In the genomic region with DNA sequence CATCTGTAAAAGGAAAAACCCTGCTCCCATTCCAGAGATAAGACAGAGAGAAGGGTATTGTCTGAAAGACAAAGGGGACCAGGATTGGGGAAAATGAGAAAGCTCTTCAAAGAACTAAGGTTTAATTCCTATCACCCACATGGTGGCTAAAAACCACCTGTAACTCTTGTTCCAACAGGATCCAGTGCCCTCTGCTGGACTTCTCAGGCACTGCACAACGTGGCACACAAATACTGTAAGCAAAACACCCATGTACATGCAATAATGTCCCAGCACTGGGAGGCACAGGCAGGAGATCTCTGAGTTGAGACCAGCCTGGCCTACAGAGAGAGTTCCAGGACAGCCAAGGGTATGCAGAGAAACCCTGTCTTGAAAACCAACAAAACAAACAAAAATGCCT, we compare ENCODE assay signal across 10 mouse cellular contexts. TPM values are rescaled to one million over a fixed set of nuclear protein-coding genes. Genes with fewer than 3 reads are reported as not detected.
DNase-seq lines count a peak whose midpoint lies in the region; ATAC-seq lines count a peak whose summit lies in the region.
"Had no signal": no experiment of that assay in that cellular context is flagged by ENCODE, and none has a peak within 500 bp of the region (broad histone marks: within the 10 kb centered on the region; RNA-seq: fewer than 3 reads in every experiment).

No protein-coding gene starts in this region.

- no peak overlapping the region for H3K4me2 ChIP-seq in midbrain, embryonic 11.5 days
- no peak overlapping the region for H3K4me2 ChIP-seq in midbrain, embryonic 16.5 days (ENCODE audit: low read length)
- H3K4me2 ChIP-seq: hindbrain, embryonic 15.5 days; neural tube, embryonic 12.5 days had no signal

- H3K4me3 ChIP-seq in midbrain, embryonic 11.5 days (ENCODE audit: low read depth, low read length) = no peak overlapping the region
- no peak overlapping the region for H3K4me3 ChIP-seq in midbrain, embryonic 16.5 days (ENCODE audit: low read depth, low read length)
- H3K4me3 ChIP-seq: hindbrain, embryonic 15.5 days; neural tube, embryonic 12.5 days had no signal

- peak; percentile 43 for DNase-seq in cerebellum, adult 11 months
- DNase-seq in midbrain, embryonic 11.5 days (ENCODE audit: low spot score, missing footprints) = peak; percentile 92
- DNase-seq in cerebellum, adult 9-10 months = peak; percentile 71
- DNase-seq in kidney, postnatal 36 days = peak; percentile 61 to 85
- peak; percentile 85 for DNase-seq in thymus, postnatal 4 days

- H3K36me3 ChIP-seq in midbrain, embryonic 11.5 days (ENCODE audit: control insufficient read depth, insufficient read depth, low read length) = peaks cover 31% of the 10 kb centered on the region; the same call in 1 of the 2 replicates
- H3K36me3 ChIP-seq in midbrain, embryonic 16.5 days (ENCODE audit: control insufficient read depth, insufficient read depth, low read length) = peaks cover 32% of the 10 kb centered on the region

- no peak overlapping the region for H3K27ac ChIP-seq in midbrain, embryonic 11.5 days (ENCODE audit: low read depth, low read length)
- H3K27ac ChIP-seq in midbrain, embryonic 16.5 days (ENCODE audit: low read length) = no peak overlapping the region
- H3K27ac ChIP-seq: hindbrain, embryonic 15.5 days; neural tube, embryonic 12.5 days had no signal

- H3K4me1 ChIP-seq in midbrain, embryonic 11.5 days (ENCODE audit: control insufficient read depth, insufficient read depth, low read length) = peaks cover 14% of the 10 kb centered on the region
- peaks cover 20% of the 10 kb centered on the region for H3K4me1 ChIP-seq in midbrain, embryonic 16.5 days (ENCODE audit: control insufficient read depth, insufficient read depth, low read length)

- H3K9ac ChIP-seq in midbrain, embryonic 11.5 days (ENCODE audit: low read length) = no peak overlapping the region
- H3K9ac ChIP-seq in midbrain, embryonic 16.5 days (ENCODE audit: low read depth, low read length) = no peak overlapping the region
- H3K9ac ChIP-seq: hindbrain, embryonic 15.5 days; neural tube, embryonic 12.5 days had no signal

- H3K27me3 ChIP-seq in midbrain, embryonic 11.5 days (ENCODE audit: control insufficient read depth, insufficient read depth, low read length) = no peaks in the 10 kb centered on the region
- H3K27me3 ChIP-seq in midbrain, embryonic 16.5 days (ENCODE audit: control insufficient read depth, insufficient read depth, low read depth, low read length) = no peaks in the 10 kb centered on the region
- H3K27me3 ChIP-seq: hindbrain, embryonic 15.5 days; neural tube, embryonic 12.5 days had no signal

- no peak for ATAC-seq in cerebellum, adult (ENCODE audit: insufficient number of reproducible peaks, low FRiP score, low TSS enrichment)
- ATAC-seq in midbrain, embryonic 11.5 days (ENCODE audit: low FRiP score) = no peak
- no peak for ATAC-seq in midbrain, embryonic 16.5 days
- ATAC-seq in monocyte, adult 5-6 weeks (replicated peaks; ENCODE audit: insufficient number of reproducible peaks, low FRiP score, low TSS enrichment, poor library complexity, severe bottlenecking) = 0 out of 2 replicates have a peak, but pooled peaks have one; percentile 24

- WGBS in midbrain, embryonic 11.5 days = 30% methylated on average over 1 of the region's 1 CpGs
- 38% methylated on average over 1 of the region's 1 CpGs for WGBS in midbrain, embryonic 16.5 days

- H3K9me3 ChIP-seq in midbrain, embryonic 11.5 days (ENCODE audit: control insufficient read depth, low read length) = no peaks in the 10 kb centered on the region
- no peaks in the 10 kb centered on the region for H3K9me3 ChIP-seq in midbrain, embryonic 16.5 days (replicated peaks; ENCODE audit: control insufficient read depth, low read length, poor library complexity, severe bottlenecking)
- H3K9me3 ChIP-seq: hindbrain, embryonic 15.5 days; neural tube, embryonic 12.5 days had no signal

RNA-seq across cellular contexts. Expression of a gene that starts 2.9 kb away (rescaled TPM):
- polyA plus RNA-seq in midbrain, embryonic 11.5 days (2014; fragmentation: Nextera tagmentation; extraction: Ambion mirVana) = 6.3 and 7.5 TPM in 2 replicates
- 11.2 and 13.2 TPM in 2 replicates for polyA plus RNA-seq in midbrain, embryonic 16.5 days (2015; fragmentation: Nextera tagmentation; extraction: Ambion mirVana)
- 14.1 to 20.3 TPM (median 17.1 TPM) in 3 replicates for total RNA-seq in monocyte, adult 5-6 weeks (2017)

RNA-seq across cellular contexts. Expression of a gene that starts 2.9 kb away (rescaled TPM):
- 69.7 and 75.8 TPM in 2 replicates for polyA plus RNA-seq in midbrain, embryonic 11.5 days (2014; fragmentation: Nextera tagmentation; extraction: Ambion mirVana)
- 95.9 and 97.1 TPM in 2 replicates for polyA plus RNA-seq in midbrain, embryonic 16.5 days (2015; fragmentation: Nextera tagmentation; extraction: Ambion mirVana)
- total RNA-seq in monocyte, adult 5-6 weeks (2017) = 45.7 to 97.1 TPM (median 89.8 TPM) in 3 replicates

RNA-seq across cellular contexts. Expression of a gene that starts 10.5 kb away (rescaled TPM):
- polyA plus RNA-seq in midbrain, embryonic 11.5 days (2014; fragmentation: Nextera tagmentation; extraction: Ambion mirVana) = 0.07 TPM in 1 of 2 replicates, not detected in the other
- 0.20 and 0.22 TPM in 2 replicates for polyA plus RNA-seq in midbrain, embryonic 16.5 days (2015; fragmentation: Nextera tagmentation; extraction: Ambion mirVana)
- 0.29 TPM in 1 of 3 replicates, not detected in the others for total RNA-seq in monocyte, adult 5-6 weeks (2017)
